Mouse (Mus musculus): ENCODE measurements around the gene Abcb10.

Abcb10 gene

DNA sequence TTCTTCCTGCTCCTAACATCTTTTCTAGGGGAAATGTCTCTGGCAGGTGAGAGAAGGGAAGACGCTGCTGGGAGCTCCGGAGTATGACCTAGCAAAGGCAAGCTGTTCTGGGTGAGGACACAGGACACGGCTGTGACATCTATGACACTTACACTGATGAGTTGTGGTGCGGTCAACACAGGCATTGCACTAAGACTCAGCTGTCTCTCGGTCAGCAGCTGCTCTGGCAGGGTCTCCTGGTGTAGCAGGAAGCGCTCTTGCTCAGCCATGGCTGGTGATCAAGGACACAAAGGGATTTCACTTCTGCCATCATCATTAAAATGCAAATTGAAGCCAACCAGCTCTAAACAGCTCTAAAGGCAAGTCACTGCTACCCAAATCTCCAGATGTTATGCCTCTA lies 75.3 kb downstream of the Abcb10 start:
- DNase-seq (ENCODE audit: low read depth, low spot score) = no peak

DNA sequence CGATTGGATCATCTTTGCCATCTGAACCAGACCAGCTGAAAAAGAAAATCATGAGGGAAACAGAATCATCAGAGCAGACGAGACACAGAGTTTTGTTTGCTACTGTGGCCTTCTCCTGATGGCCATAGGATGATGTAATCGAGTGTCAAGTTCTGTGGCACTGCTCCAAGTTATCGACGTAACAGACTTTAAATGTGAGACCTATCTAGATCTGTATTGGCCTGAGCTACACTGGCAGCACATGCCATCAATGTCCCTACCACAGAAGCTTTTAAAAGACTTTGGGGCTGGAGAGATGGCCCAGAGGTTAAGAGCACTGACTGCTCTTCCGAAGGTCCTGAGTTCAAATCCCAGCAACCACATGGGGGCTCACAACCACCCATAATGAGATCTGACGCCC lies 80.3 kb downstream of the Abcb10 start:
- DNase-seq (ENCODE audit: low read depth, low spot score) = no peak
